Mouse (Mus musculus): Measurements from ENCODE around the gene Adh7. TPM values are rescaled to one million over a fixed set of nuclear protein-coding genes. Genes with fewer than 3 reads are reported as not detected.

Gene Adh7
- polyA plus RNA-seq, 1 experiment, result 8.1 TPM

DNA sequence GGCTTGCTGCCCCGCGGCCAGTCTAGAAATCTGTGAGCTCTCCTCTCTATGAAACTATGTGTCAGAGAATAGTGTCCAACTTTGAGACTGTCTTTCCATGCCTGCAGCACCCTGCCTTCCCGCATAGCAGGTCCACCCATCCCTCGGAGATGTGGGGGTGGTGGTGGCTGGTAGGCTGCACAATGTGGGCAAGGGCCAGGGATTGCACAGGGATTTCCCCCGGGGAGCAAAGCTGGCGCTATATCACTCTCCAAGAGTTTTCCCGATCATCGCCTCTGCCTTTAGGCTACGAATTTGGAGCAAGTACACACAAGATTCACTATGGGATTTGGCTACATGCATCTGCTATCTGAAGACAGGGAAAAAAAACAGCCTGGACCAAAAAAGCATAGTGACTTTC, 20.0 kb upstream of the Adh7 start:
- H3K27me3 ChIP-seq (ENCODE audit: control insufficient read depth, insufficient read depth, insufficient read length), result peaks cover 5% of the 10 kb centered on the region
- no peaks in the 10 kb centered on the region for H3K79me2 ChIP-seq (ENCODE audit: control insufficient read depth, insufficient read depth)
- no peaks in the 10 kb centered on the region for H3K36me3 ChIP-seq (ENCODE audit: control insufficient read depth, insufficient read depth)
- peak overlapping the region; percentile 83 for H3K4me2 ChIP-seq (ENCODE audit: low read depth)
- TF ChIP-seq USF1 (IDR thresholded peaks at IDR 0.05; ENCODE audit: low read depth), result no peak
- no peak for TF ChIP-seq SRF (IDR thresholded peaks at IDR 0.05; ENCODE audit: control insufficient read depth, insufficient read length, low read depth)
- TF ChIP-seq CEBPB (IDR thresholded peaks at IDR 0.05; ENCODE audit: insufficient read depth, poor library complexity, severe bottlenecking), result no peak
- TF ChIP-seq MYOG (IDR thresholded peaks at IDR 0.05; ENCODE audit: control insufficient read depth in 1 of 3, insufficient read depth in 1 of 3, insufficient read length in 2 of 3, low read depth in 2 of 3), result no peak
- TF ChIP-seq MAX (IDR thresholded peaks at IDR 0.05; ENCODE audit: low read depth), result no peak
- TF ChIP-seq POLR2A (IDR thresholded peaks at IDR 0.05; ENCODE audit: insufficient read length, low read depth), result no peak
- TF ChIP-seq MYOD1 (IDR thresholded peaks at IDR 0.05; ENCODE audit: control insufficient read depth in 1 of 3, insufficient read length in 2 of 3, low read depth in 2 of 3), result no peak
- TF ChIP-seq REST (IDR thresholded peaks at IDR 0.05; ENCODE audit: insufficient read depth, insufficient read length), result no peak
- TF ChIP-seq TCF3 (IDR thresholded peaks at IDR 0.05; ENCODE audit: insufficient read length, low read depth), result no peak
- no peak for TF ChIP-seq POLR2AphosphoS2 (IDR thresholded peaks at IDR 0.05; ENCODE audit: insufficient read length, low read depth)
- TF ChIP-seq TCF12 (IDR thresholded peaks at IDR 0.05; ENCODE audit: insufficient read depth, poor library complexity, severe bottlenecking), result no peak
- no peak overlapping the region for H3K4me3 ChIP-seq
- H3ac ChIP-seq (ENCODE audit: control insufficient read depth, insufficient read length), result no peak overlapping the region

DNA sequence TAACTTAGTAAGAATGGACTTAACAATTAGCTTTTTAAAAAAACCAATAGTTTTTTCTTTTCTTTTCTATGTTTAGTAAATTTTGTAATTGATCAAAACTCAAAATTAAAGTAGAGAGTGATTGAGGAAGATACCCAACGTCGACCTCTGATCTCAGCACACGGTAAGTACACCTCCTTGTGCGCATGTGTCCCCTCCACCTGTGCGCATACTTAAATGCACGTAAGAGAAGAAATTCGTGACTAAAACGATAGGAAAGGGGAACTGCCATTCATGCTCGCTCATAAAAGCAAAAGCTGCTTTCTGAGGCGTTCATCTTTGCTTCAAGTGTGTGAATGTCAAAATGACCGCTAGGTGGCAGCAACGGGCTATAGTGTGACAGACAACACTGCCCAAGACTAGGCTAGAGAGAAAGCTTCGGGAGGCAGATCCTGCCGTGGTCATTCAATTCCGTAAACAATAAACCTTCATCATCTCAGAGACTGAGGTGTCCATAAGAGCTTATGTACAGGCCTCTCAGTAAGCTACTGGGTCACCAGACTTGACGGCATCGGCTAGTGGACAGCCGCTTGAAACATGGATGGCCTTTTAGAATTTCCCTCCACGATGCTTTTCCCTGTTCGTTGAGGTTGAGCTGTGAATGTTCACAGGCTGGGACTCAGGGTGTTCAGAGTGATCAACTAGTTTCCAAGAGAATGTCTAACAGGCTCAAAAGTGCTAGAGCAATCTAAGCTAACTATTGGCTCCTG, 19.4 kb upstream of the Adh7 start:
- Histone ChIP-seq H3K4me2 (ENCODE audit: low read depth) (peak overlapping the region; percentile 83), H3K79me2 (ENCODE audit: control insufficient read depth, insufficient read depth) (no peaks in the 10 kb centered on the region), H3ac (ENCODE audit: control insufficient read depth, insufficient read length) (no peak overlapping the region), H3K27me3 (ENCODE audit: control insufficient read depth, insufficient read depth, insufficient read length) (peaks cover 5% of the 10 kb centered on the region), H3K36me3 (ENCODE audit: control insufficient read depth, insufficient read depth) (no peaks in the 10 kb centered on the region), H3K4me3 (no peak overlapping the region)
- TF ChIP-seq MYOG (IDR thresholded peaks at IDR 0.05; ENCODE audit: control insufficient read depth in 1 of 3, insufficient read depth in 1 of 3, insufficient read length in 2 of 3, low read depth in 2 of 3) (no peak), E2F4 (IDR thresholded peaks at IDR 0.05; ENCODE audit: insufficient read depth) (no peak), USF1 (IDR thresholded peaks at IDR 0.05; ENCODE audit: low read depth) (no peak), MYOD1 (IDR thresholded peaks at IDR 0.05; ENCODE audit: control insufficient read depth in 1 of 3, insufficient read length in 2 of 3, low read depth in 2 of 3) (no peak), REST (IDR thresholded peaks at IDR 0.05; ENCODE audit: insufficient read depth, insufficient read length) (no peak), TCF12 (IDR thresholded peaks at IDR 0.05; ENCODE audit: insufficient read depth, poor library complexity, severe bottlenecking) (no peak), MAX (IDR thresholded peaks at IDR 0.05; ENCODE audit: low read depth) (no peak), SRF (IDR thresholded peaks at IDR 0.05; ENCODE audit: control insufficient read depth, insufficient read length, low read depth) (no peak), POLR2AphosphoS2 (IDR thresholded peaks at IDR 0.05; ENCODE audit: insufficient read length, low read depth) (no peak), POLR2A (IDR thresholded peaks at IDR 0.05; ENCODE audit: insufficient read length, low read depth) (no peak), CEBPB (IDR thresholded peaks at IDR 0.05; ENCODE audit: insufficient read depth, poor library complexity, severe bottlenecking) (no peak), TCF3 (IDR thresholded peaks at IDR 0.05; ENCODE audit: insufficient read length, low read depth) (no peak)

- H3K4me2 ChIP-seq (ENCODE audit: low read depth), result no peak overlapping the region
- H3K27me3 ChIP-seq (ENCODE audit: control insufficient read depth, insufficient read depth, insufficient read length), result peaks cover 5% of the 10 kb centered on the region
- no peaks in the 10 kb centered on the region for H3K36me3 ChIP-seq (ENCODE audit: control insufficient read depth, insufficient read depth)
- no peak for TF ChIP-seq MYOG (IDR thresholded peaks at IDR 0.05; ENCODE audit: control insufficient read depth in 1 of 3, insufficient read depth in 1 of 3, insufficient read length in 2 of 3, low read depth in 2 of 3)
- no peak for TF ChIP-seq SRF (IDR thresholded peaks at IDR 0.05; ENCODE audit: control insufficient read depth, insufficient read length, low read depth)
- TF ChIP-seq REST (IDR thresholded peaks at IDR 0.05; ENCODE audit: insufficient read depth, insufficient read length), result no peak
- no peak for TF ChIP-seq POLR2A (IDR thresholded peaks at IDR 0.05; ENCODE audit: insufficient read length, low read depth)
- TF ChIP-seq POLR2AphosphoS2 (IDR thresholded peaks at IDR 0.05; ENCODE audit: insufficient read length, low read depth), result no peak
- no peak for TF ChIP-seq TCF3 (IDR thresholded peaks at IDR 0.05; ENCODE audit: insufficient read length, low read depth)
- TF ChIP-seq MAX (IDR thresholded peaks at IDR 0.05; ENCODE audit: low read depth), result no peak
- TF ChIP-seq E2F4 (IDR thresholded peaks at IDR 0.05; ENCODE audit: insufficient read depth), result no peak
- no peak for TF ChIP-seq TCF12 (IDR thresholded peaks at IDR 0.05; ENCODE audit: insufficient read depth, poor library complexity, severe bottlenecking)
- no peak for TF ChIP-seq USF1 (IDR thresholded peaks at IDR 0.05; ENCODE audit: low read depth)
- TF ChIP-seq CEBPB (IDR thresholded peaks at IDR 0.05; ENCODE audit: insufficient read depth, poor library complexity, severe bottlenecking), result no peak
- no peak for TF ChIP-seq MYOD1 (IDR thresholded peaks at IDR 0.05; ENCODE audit: control insufficient read depth in 1 of 3, insufficient read length in 2 of 3, low read depth in 2 of 3)
- no peak overlapping the region for H3ac ChIP-seq (ENCODE audit: control insufficient read depth, insufficient read length)
- H3K79me2 ChIP-seq (ENCODE audit: control insufficient read depth, insufficient read depth), result no peaks in the 10 kb centered on the region
- no peak overlapping the region for H3K4me3 ChIP-seq
Measured at GRCm38 (mm10) chr3:138198722-138199068, 18.9 kb upstream of the Adh7 start.

DNA sequence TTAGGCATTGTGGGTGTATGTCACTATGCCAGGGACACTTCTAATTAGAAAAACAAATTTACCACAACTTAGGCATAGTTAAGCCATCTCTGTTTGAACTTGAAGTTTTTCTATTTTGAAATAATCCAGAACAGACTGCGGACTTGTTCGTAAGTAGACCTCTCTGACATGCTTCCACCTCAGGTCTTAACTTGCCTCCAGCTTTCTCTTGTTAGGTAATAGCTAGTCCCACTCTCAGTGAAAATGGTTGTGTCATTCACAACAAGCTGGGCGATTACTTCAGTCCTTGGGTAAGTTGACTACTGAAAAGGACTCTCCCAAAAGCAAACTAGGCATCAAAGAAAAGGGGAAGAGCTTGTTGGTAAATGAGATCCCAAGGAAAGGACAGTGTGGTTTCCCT, 8.7 kb upstream of the Adh7 start:
- Histone ChIP-seq H3ac (ENCODE audit: control insufficient read depth, insufficient read length) (no peak overlapping the region), H3K27me3 (ENCODE audit: control insufficient read depth, insufficient read depth, insufficient read length) (no peaks in the 10 kb centered on the region), H3K4me3 (no peak overlapping the region), H3K79me2 (ENCODE audit: control insufficient read depth, insufficient read depth) (no peaks in the 10 kb centered on the region), H3K4me2 (ENCODE audit: low read depth) (no peak overlapping the region), H3K36me3 (ENCODE audit: control insufficient read depth, insufficient read depth) (no peaks in the 10 kb centered on the region)
- TF ChIP-seq POLR2A (IDR thresholded peaks at IDR 0.05; ENCODE audit: insufficient read length, low read depth) (no peak), USF1 (IDR thresholded peaks at IDR 0.05; ENCODE audit: low read depth) (no peak), POLR2AphosphoS2 (IDR thresholded peaks at IDR 0.05; ENCODE audit: insufficient read length, low read depth) (no peak), REST (IDR thresholded peaks at IDR 0.05; ENCODE audit: insufficient read depth, insufficient read length) (no peak), E2F4 (IDR thresholded peaks at IDR 0.05; ENCODE audit: insufficient read depth) (no peak), CEBPB (IDR thresholded peaks at IDR 0.05; ENCODE audit: insufficient read depth, poor library complexity, severe bottlenecking) (no peak), SRF (IDR thresholded peaks at IDR 0.05; ENCODE audit: control insufficient read depth, insufficient read length, low read depth) (no peak), TCF12 (IDR thresholded peaks at IDR 0.05; ENCODE audit: insufficient read depth, poor library complexity, severe bottlenecking) (no peak), MYOD1 (IDR thresholded peaks at IDR 0.05; ENCODE audit: control insufficient read depth in 1 of 3, insufficient read length in 2 of 3, low read depth in 2 of 3) (no peak)
